Mouse (Mus musculus): ENCODE results near the gene Rap1b. TPM values are rescaled to one million over a fixed set of nuclear protein-coding genes. Genes with fewer than 3 reads are reported as not detected.

Rap1b gene
- polyA plus RNA-seq, 1 experiment from 2014 or later: 161 TPM

DNA sequence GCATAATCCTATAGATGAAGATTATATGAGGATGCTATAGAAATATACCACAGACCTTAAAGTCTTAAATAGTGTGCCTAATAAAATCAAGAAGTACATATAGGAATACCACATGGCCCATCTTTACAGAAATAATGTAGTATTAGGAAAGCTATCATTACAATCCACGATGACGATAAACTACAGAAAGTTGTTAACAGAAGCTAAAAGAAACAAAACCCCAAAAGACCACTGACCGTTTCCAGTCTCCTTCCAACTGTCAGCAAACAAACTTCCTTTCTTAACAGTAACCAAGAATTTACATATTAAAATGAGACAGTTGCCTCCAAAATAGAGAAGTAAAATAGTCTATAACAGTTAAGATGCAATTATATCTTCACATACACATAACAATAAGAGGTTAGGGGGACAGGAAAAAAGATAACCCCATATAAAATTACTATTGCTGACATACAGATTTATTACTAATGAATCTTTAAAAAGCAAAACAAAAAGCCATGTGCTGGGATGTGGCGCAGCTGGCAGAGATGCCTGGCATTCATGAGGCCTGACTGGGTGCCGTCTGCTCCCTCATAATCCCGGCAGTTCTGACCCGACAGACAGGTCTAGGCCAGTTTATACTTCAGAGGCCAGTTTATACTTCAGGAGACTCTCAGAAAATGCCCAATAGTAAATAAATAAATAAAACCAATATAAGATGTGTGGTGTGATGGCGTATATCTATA lies 66.1 kb downstream of the Rap1b start:
- WGBS: 90% methylated on average over 8 of the region's 8 CpGs

DNA sequence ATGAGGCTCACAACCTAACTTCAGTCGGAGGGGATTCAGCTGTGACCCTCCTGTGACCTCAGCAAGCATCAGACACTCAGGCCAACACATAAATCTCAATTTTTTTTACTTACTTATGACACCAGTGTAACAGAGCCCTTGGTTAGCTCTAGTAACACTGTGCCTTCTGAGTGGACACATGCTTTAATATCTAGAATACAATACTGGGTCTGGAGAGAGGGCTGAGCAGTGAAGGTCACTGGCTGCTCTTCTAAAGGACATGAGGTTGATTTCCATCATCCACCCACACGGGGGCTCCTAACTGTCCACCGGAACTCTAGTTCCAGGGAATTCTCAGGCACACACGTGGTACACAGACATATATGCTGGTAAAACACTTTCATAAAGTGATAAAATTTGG lies 66.9 kb downstream of the Rap1b start:
- Histone ChIP-seq H3K36me3 (peaks cover 94% of the 10 kb centered on the region), H3K27ac (no peak overlapping the region), H3K4me1 (no peaks in the 10 kb centered on the region), H3K27me3 (no peaks in the 10 kb centered on the region), H3K9me3 (replicated peaks) (no peaks in the 10 kb centered on the region), H3K4me3 (replicated peaks) (no peak overlapping the region), H3K9ac (no peak overlapping the region), H3K4me2 (no peak overlapping the region)
- ATAC-seq (replicated peaks; ENCODE audit: low FRiP score): no peak
- 83% methylated on average over 4 of the region's 4 CpGs for WGBS

More for the DNA sequence above, 66.1 kb downstream of the Rap1b start:
- Histone ChIP-seq H3K9ac (no peak overlapping the region), H3K4me3 (replicated peaks) (no peak overlapping the region), H3K27ac (no peak overlapping the region), H3K4me1 (no peaks in the 10 kb centered on the region), H3K4me2 (no peak overlapping the region), H3K36me3 (peaks cover 94% of the 10 kb centered on the region), H3K27me3 (no peaks in the 10 kb centered on the region), H3K9me3 (replicated peaks) (no peaks in the 10 kb centered on the region)
- no peak for ATAC-seq (replicated peaks; ENCODE audit: low FRiP score)

DNA sequence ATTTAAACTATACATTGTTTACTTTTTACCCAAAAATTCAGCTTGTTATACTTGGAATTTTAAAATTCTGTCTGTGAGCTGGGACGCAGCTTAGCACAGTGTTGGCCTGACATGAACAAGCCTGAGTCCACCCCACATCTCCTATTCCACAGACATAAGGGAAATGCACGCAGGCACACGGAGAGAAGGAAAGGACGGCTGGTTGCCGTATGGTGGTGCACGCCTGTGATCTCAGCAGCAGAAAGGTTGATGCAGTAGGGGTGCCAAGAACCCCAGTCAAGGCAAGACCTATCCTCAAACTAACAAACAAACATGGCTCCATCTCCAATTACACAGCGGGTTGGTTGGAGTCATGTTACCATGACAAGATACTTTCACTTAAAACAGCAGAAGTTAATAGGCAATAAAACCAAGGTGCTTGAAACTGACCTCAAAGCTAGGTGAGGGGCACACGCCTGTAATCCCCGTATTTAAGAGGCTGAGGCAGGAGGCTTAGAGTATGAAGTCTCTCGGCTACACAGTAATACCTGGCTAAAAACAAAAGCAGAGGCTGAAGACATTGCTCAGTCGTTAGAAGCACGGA lies 67.4 kb downstream of the Rap1b start:
- Histone ChIP-seq H3K27ac (no peak overlapping the region), H3K4me1 (no peaks in the 10 kb centered on the region), H3K9me3 (replicated peaks) (no peaks in the 10 kb centered on the region), H3K4me2 (no peak overlapping the region), H3K36me3 (peaks cover 94% of the 10 kb centered on the region), H3K4me3 (replicated peaks) (no peak overlapping the region), H3K27me3 (no peaks in the 10 kb centered on the region), H3K9ac (no peak overlapping the region)
- no peak for ATAC-seq (replicated peaks; ENCODE audit: low FRiP score)
- WGBS: 85% methylated on average over 12 of the region's 12 CpGs

DNA sequence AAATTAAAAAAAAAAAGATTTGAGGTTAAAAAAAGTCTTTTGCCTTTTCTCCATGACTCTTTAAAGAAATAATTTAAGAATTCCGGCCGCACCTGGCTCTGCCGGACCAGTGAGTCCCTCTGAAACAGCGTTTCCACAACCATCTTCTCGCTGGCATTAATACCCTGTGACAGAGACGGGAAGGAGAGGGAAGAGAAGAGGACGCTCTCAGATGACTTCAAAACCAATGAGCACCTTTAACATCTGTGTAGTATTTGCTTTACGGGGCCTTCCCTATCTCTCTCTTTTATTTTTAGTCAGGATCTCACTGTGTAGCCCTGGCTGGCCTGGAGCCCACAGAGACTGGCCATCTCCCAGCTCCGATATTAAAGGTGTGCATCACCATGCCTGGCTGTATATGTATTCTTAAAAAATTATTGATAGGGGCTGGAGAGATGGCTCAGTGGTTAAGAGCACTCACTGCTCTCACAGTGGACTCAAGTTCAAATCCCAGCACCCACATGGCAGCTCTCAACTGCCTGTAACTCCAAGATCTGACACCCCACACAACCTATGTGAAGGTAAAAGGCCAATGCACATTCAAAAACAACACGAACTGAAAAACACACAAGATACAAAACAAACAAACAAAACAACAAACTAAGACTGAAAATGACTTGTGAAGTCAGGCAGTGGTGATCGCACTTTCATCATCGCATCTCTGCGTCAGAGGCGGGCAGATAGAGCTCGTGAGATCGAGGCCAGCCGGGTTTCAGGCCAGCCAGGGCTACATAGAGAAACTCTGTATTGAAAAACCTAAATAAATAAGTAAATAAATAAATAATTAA lies 68.1 kb downstream of the Rap1b start:
- H3K9ac ChIP-seq: no peak overlapping the region
- peaks cover 94% of the 10 kb centered on the region for H3K36me3 ChIP-seq
- no peaks in the 10 kb centered on the region for H3K27me3 ChIP-seq
- ATAC-seq (replicated peaks; ENCODE audit: low FRiP score): no peak
- no peaks in the 10 kb centered on the region for H3K4me1 ChIP-seq
- 93% methylated on average over 17 of the region's 17 CpGs for WGBS
- H3K4me3 ChIP-seq (replicated peaks): no peak overlapping the region
- no peak overlapping the region for H3K27ac ChIP-seq
- no peak overlapping the region for H3K4me2 ChIP-seq
- H3K9me3 ChIP-seq (replicated peaks): no peaks in the 10 kb centered on the region

- Histone ChIP-seq H3K9ac (no peak overlapping the region), H3K36me3 (peaks cover 94% of the 10 kb centered on the region), H3K9me3 (replicated peaks) (no peaks in the 10 kb centered on the region), H3K4me1 (no peaks in the 10 kb centered on the region), H3K27ac (no peak overlapping the region), H3K4me2 (no peak overlapping the region), H3K27me3 (no peaks in the 10 kb centered on the region), H3K4me3 (replicated peaks) (no peak overlapping the region)
- ATAC-seq (replicated peaks; ENCODE audit: low FRiP score): no peak
- WGBS: 92% methylated on average over 3 of the region's 3 CpGs
Observed at GRCm38 (mm10) chr10:117777103-117777470, 68.7 kb downstream of the Rap1b start.

GRCm38 (mm10) chr10:117776281-117777102 lies 69.3 kb downstream of the Rap1b start:
- Histone ChIP-seq H3K4me3 (replicated peaks) (no peak overlapping the region), H3K9ac (no peak overlapping the region), H3K4me1 (no peaks in the 10 kb centered on the region), H3K36me3 (peaks cover 93% of the 10 kb centered on the region), H3K27ac (no peak overlapping the region), H3K9me3 (replicated peaks) (no peaks in the 10 kb centered on the region), H3K27me3 (no peaks in the 10 kb centered on the region), H3K4me2 (no peak overlapping the region)
- WGBS: 88% methylated on average over 12 of the region's 12 CpGs
- ATAC-seq (replicated peaks; ENCODE audit: low FRiP score): no peak

GRCm38 (mm10) chr10:117775401-117776144 lies 70.3 kb downstream of the Rap1b start:
- Histone ChIP-seq H3K4me3 (replicated peaks) (no peak overlapping the region), H3K36me3 (peaks cover 93% of the 10 kb centered on the region), H3K27ac (no peak overlapping the region), H3K9ac (no peak overlapping the region), H3K27me3 (no peaks in the 10 kb centered on the region), H3K9me3 (replicated peaks) (no peaks in the 10 kb centered on the region), H3K4me1 (no peaks in the 10 kb centered on the region), H3K4me2 (no peak overlapping the region)
- WGBS: 87% methylated on average over 6 of the region's 6 CpGs
- ATAC-seq (replicated peaks; ENCODE audit: low FRiP score): no peak

- WGBS: 100% methylated on average over 1 of the region's 1 CpGs
- H3K36me3 ChIP-seq: peaks cover 94% of the 10 kb centered on the region
Observed at GRCm38 (mm10) chr10:117774817-117775120, 71.1 kb downstream of the Rap1b start.

GRCm38 (mm10) chr10:117774011-117774816 lies 71.6 kb downstream of the Rap1b start:
- H3K4me3 ChIP-seq (replicated peaks): no peak overlapping the region
- no peak for ATAC-seq (replicated peaks; ENCODE audit: low FRiP score)
- no peaks in the 10 kb centered on the region for H3K4me1 ChIP-seq
- H3K4me2 ChIP-seq: no peak overlapping the region
- H3K36me3 ChIP-seq: peaks cover 96% of the 10 kb centered on the region
- no peaks in the 10 kb centered on the region for H3K27me3 ChIP-seq
- H3K27ac ChIP-seq: no peak overlapping the region
- 91% methylated on average over 22 of the region's 22 CpGs for WGBS
- H3K9ac ChIP-seq: no peak overlapping the region
- no peaks in the 10 kb centered on the region for H3K9me3 ChIP-seq (replicated peaks)

More at GRCm38 (mm10) chr10:117774817-117775120, 71.1 kb downstream of the Rap1b start:
- no peak for ATAC-seq (replicated peaks; ENCODE audit: low FRiP score)
- Histone ChIP-seq H3K27ac (no peak overlapping the region), H3K9ac (no peak overlapping the region), H3K9me3 (replicated peaks) (no peaks in the 10 kb centered on the region), H3K4me1 (no peaks in the 10 kb centered on the region), H3K4me2 (no peak overlapping the region), H3K27me3 (no peaks in the 10 kb centered on the region), H3K4me3 (replicated peaks) (no peak overlapping the region)

- no peaks in the 10 kb centered on the region for H3K4me1 ChIP-seq
- H3K27me3 ChIP-seq: no peaks in the 10 kb centered on the region
- no peak overlapping the region for H3K27ac ChIP-seq
- WGBS: 94% methylated on average over 7 of the region's 7 CpGs
- no peak overlapping the region for H3K9ac ChIP-seq
- H3K9me3 ChIP-seq (replicated peaks): no peaks in the 10 kb centered on the region
- no peak for ATAC-seq (replicated peaks; ENCODE audit: low FRiP score)
- no peak overlapping the region for H3K4me3 ChIP-seq (replicated peaks)
- peaks cover 92% of the 10 kb centered on the region for H3K36me3 ChIP-seq
- no peak overlapping the region for H3K4me2 ChIP-seq
Observed at GRCm38 (mm10) chr10:117773106-117773720, 72.6 kb downstream of the Rap1b start.

All from kidney, embryonic 15.5 days (tissue).